Mouse (Mus musculus) mouse trophoblast stem cell (cell line): Measurements from ENCODE around the gene Psg18.
"Not testable (repeated sequence)": the region's sequence is repeated elsewhere in the genome, so short reads cannot be mapped to it uniquely, and the experiment has no call there.

Source experiments
- in situ Hi-C, 2 experiments: fragments of 300-500 bp; cut with MseI, MboI; formaldehyde crosslinking; loops; 2 replicates in 1 of 2; 3 replicates in 1 of 2; pipeline ENCODE4 v1.15.1; 2025

Gene Psg18

DNA sequence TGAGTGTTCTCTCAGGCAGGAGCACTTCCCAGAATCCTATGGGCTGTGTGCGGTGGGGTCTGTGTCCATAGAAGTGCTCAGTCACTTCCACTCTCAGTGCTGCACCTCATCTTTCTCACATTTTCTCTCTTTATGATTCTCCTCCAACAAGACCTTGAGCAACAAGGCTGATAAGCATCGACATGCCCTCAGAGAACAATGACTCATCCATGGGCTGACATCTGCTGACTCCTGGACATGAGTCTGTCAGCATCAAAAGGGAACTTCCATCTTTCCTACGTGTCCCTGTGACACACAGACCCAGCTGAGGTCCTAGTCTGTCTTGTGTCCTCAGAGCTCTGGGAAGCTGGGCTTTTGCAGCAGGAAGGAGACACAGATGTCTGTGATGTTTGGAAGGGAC lies at the start of gene Psg18:
Gene Psg18 (minus strand): TSS at position 101 of the 400 bp plus-strand sequence.
- in situ Hi-C loops, result not testable (repeated sequence)

DNA sequence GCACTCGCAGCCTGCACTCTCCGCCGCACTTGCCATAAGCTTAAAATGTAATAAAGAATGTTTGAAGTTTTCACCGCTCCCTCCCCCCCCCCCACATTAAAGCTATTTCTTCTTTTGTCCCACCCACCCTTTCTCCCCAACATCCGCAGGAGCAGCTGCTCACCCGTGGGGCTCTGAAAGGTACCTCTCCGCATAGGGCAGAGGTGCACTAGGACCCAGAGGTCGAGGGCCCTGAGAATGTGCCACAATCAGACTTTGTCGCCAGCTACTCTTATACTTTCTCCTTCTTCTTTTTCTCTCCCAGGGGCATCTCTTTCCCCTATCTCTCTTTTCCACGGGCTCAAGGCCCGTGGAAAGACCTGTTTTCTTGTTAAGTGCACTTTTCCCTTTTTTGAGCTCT lies 48.6 kb upstream of the Psg18 start:
- in situ Hi-C loops, result no loop called here

DNA sequence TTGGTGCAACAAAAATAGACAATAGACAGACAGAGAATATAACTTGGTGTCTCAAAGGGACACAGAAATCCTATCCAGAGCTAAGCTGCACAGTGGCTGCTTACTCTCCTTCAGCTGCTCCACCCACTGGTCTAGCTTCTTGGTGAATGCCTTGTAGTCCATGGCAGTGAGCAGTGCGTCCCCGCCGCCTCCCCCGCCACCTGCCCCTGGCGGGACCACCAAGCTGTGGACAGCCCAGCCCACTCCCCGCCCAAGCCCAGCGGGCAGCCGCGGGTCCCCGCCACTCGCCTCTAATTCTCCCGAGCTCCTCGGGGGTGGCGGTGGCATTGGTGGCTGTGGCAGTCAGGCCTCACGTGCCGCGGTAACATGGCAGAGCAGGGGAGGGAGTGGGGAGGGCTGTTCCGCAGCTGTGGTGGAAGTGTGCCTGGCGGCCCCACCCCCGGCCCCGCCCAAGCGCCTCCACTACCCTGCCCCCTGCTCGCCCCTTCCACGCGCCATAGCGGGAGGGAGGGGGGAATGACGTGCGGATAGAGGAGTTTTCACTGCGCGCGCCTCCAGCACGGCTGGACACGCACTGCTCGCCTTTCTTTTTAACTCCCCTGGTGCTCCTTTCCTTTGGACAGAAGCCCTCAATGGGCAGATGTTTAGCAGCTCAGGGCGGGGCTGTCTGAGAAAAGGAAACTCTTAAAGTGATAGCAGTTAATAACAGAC lies 47.9 kb upstream of the Psg18 start:
- in situ Hi-C loops, result no loop called here

DNA sequence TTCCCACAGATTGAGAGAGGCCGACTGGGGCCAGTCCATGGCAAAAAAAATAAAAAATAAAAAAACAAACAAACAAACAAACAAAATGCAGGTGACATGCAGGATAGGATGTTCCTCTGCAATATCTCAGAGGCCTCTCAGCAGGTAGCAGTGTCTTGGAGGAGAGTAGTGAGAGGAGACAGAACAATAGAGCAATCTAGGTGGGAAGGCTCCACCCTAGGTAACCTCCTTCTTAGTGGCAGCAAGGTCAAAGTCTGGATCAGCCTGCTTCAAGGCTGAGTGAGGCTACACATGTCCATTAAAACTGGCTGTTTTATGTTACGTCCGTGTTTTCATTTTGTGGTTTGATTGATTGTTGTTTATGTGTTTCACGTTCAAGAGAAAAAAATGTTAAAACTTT lies 36.7 kb upstream of the Psg18 start:
- in situ Hi-C loops, result loop anchor here in 1 of 2 experiments (10.0 kb wide), 1 partner anchor 167 kb away; no protein-coding TSS in a partner anchor

DNA sequence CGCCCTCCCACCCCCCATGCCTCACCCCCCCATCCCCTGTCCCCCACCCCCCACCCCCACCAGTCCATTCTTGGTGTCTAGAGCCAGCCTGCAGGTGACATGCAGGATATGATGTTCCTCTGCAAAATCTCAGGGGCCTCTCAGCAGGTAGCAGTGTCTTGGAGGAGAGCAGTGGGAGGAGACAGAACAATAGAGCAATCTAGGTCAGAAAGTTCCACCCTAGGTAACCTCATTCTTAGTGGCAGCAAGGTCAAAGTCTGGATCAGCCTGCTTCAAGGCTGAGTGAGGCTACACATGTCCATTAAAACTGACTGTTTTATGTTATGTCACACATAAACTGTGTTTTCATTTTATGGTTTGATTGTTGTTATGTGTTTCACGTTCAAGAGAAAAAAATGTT lies 23.5 kb upstream of the Psg18 start:
- in situ Hi-C loops, result no loop called here

DNA sequence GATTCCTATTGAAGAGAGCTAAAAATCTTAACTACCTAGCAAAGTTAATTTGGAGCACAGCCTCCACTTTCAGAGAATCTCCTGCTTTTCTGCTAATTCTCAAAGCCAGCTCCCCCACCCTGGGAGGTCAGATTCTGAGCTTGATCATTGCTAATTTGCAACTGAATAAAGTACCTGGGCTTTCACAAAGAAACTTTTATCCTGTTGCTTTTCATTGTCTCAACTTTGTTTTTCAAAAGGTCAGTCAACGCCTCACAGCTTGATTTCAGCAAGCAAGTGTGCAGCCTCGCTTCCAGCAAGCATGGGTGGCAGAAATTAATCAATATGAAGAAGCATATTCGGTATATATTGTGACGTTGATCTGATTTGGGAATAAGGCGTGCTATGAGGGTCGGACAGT lies 19.4 kb downstream of the Psg18 start:
- in situ Hi-C loops, result loop anchor here in 1 of 2 experiments (5.0 kb wide), 1 partner anchor 33 kb away; no protein-coding TSS in a partner anchor
